Mouse (Mus musculus) brain, embryonic 14.5 days (tissue): ENCODE data around the gene Gsk3a.

Source experiments
- CTCF ChIP-seq: fragments of 200-500 bp; IDR thresholded peaks from 2 replicates; pipeline ENCODE4 v1.5.1; 2012; ENCODE audit warnings: inconsistent platforms, mild to moderate bottlenecking, moderate library complexity, borderline replicate concordance; ENCODE audit not compliant: insufficient read depth, insufficient read length; ENCODE audit errors: extremely low read depth
- POLR2A ChIP-seq: fragments of 200-500 bp; IDR thresholded peaks from 2 replicates; pipeline ENCODE4 v1.6.1; 2012; ENCODE audit warnings: mild to moderate bottlenecking, inconsistent platforms, borderline replicate concordance; ENCODE audit not compliant: poor library complexity, insufficient read depth, insufficient read length, severe bottlenecking; ENCODE audit errors: extremely low read depth

GRCm38 (mm10) chr7:25277998-25278340 lies 40.3 kb upstream of the Gsk3a start:
- TF ChIP-seq CTCF (no peak), POLR2A (no peak)
